Mouse (Mus musculus): ENCODE measurements around the gene Gpx6. TPM values are rescaled to one million over a fixed set of nuclear protein-coding genes. Genes with fewer than 3 reads are reported as not detected.

Gpx6 gene
- polyA plus RNA-seq, 1 experiment from 2014 or later, result 0.60 TPM

GRCm38 (mm10) chr13:21279076-21279475 lies 32.8 kb upstream of the Gpx6 start:
- 4% methylated on average over 8 of the region's 8 CpGs for WGBS
- Histone ChIP-seq H3K27me3 (no peaks in the 10 kb centered on the region; the same call in 1 of the 2 replicates), H3K27ac (no peak overlapping the region), H3K9me3 (no peaks in the 10 kb centered on the region), H3K4me3 (replicated peaks) (peak overlapping the region; percentile 47), H3K9ac (replicated peaks) (peak overlapping the region; percentile 34; the same call in 1 of the 2 replicates), H3K4me1 (replicated peaks) (no peaks in the 10 kb centered on the region), H3K4me2 (peak overlapping the region; percentile 64), H3K36me3 (no peaks in the 10 kb centered on the region)
- ATAC-seq (ENCODE audit: insufficient number of reproducible peaks, insufficient read depth, low FRiP score, low TSS enrichment, low read depth), result no peak

- Histone ChIP-seq H3K9ac (replicated peaks) (no peak overlapping the region), H3K9me3 (no peaks in the 10 kb centered on the region), H3K4me3 (replicated peaks) (peak overlapping the region; percentile 47), H3K27ac (no peak overlapping the region), H3K36me3 (no peaks in the 10 kb centered on the region), H3K27me3 (no peaks in the 10 kb centered on the region; the same call in 1 of the 2 replicates), H3K4me1 (replicated peaks) (no peaks in the 10 kb centered on the region), H3K4me2 (peak overlapping the region; percentile 64)
- 2% methylated on average over 13 of the region's 13 CpGs for WGBS
- peak; percentile 18; the same call in 1 of the 2 replicates for ATAC-seq (ENCODE audit: insufficient number of reproducible peaks, insufficient read depth, low FRiP score, low TSS enrichment, low read depth)
Observed at GRCm38 (mm10) chr13:21279559-21279958, 32.4 kb upstream of the Gpx6 start.

GRCm38 (mm10) chr13:21292631-21293030 lies 19.3 kb upstream of the Gpx6 start, which contains the start of gene Gpx5:
Gpx5 (minus strand) TSS chr13:21292731.
- Histone ChIP-seq H3K9ac (replicated peaks) (no peak within 1 kb of the TSS), H3K27me3 (no peaks in the 10 kb centered on the region; the same call in 1 of the 2 replicates), H3K27ac (no peak within 1 kb of the TSS), H3K9me3 (no peaks in the 10 kb centered on the region), H3K4me1 (replicated peaks) (no peaks in the 10 kb centered on the region), H3K4me3 (replicated peaks) (no peak within 1 kb of the TSS), H3K36me3 (no peaks in the 10 kb centered on the region), H3K4me2 (no peak within 1 kb of the TSS)
- WGBS, result 94% methylated on average over 6 of the region's 6 CpGs
- ATAC-seq (ENCODE audit: insufficient number of reproducible peaks, insufficient read depth, low FRiP score, low TSS enrichment, low read depth), result no peak

- Histone ChIP-seq H3K4me2 (no peak overlapping the region), H3K4me1 (replicated peaks) (no peaks in the 10 kb centered on the region), H3K9me3 (no peaks in the 10 kb centered on the region), H3K9ac (replicated peaks) (no peak overlapping the region), H3K27me3 (no peaks in the 10 kb centered on the region), H3K27ac (no peak overlapping the region), H3K36me3 (no peaks in the 10 kb centered on the region), H3K4me3 (replicated peaks) (no peak overlapping the region)
- 26% methylated on average over 3 of the region's 3 CpGs for WGBS
- ATAC-seq (ENCODE audit: insufficient number of reproducible peaks, insufficient read depth, low FRiP score, low TSS enrichment, low read depth), result no peak
Observed at GRCm38 (mm10) chr13:21298557-21298956, 13.4 kb upstream of the Gpx6 start.

- no peaks in the 10 kb centered on the region for H3K36me3 ChIP-seq
- no peaks in the 10 kb centered on the region for H3K4me1 ChIP-seq (replicated peaks)
- no peak overlapping the region for H3K4me3 ChIP-seq (replicated peaks)
- no peak overlapping the region for H3K4me2 ChIP-seq
- ATAC-seq (ENCODE audit: insufficient number of reproducible peaks, insufficient read depth, low FRiP score, low TSS enrichment, low read depth), result no peak
- H3K9me3 ChIP-seq, result no peaks in the 10 kb centered on the region
- 29% methylated on average over 3 of the region's 3 CpGs for WGBS
- H3K27me3 ChIP-seq, result no peaks in the 10 kb centered on the region
- no peak overlapping the region for H3K27ac ChIP-seq
- no peak overlapping the region for H3K9ac ChIP-seq (replicated peaks)
Observed at GRCm38 (mm10) chr13:21304483-21305066, 7.3 kb upstream of the Gpx6 start.

GRCm38 (mm10) chr13:21309788-21310187 lies 2.1 kb upstream of the Gpx6 start:
- Histone ChIP-seq H3K4me2 (no peak overlapping the region), H3K9me3 (no peaks in the 10 kb centered on the region), H3K36me3 (no peaks in the 10 kb centered on the region), H3K9ac (replicated peaks) (no peak overlapping the region), H3K27ac (no peak overlapping the region), H3K27me3 (no peaks in the 10 kb centered on the region), H3K4me3 (replicated peaks) (no peak overlapping the region), H3K4me1 (replicated peaks) (no peaks in the 10 kb centered on the region)
- no peak for ATAC-seq (ENCODE audit: insufficient number of reproducible peaks, insufficient read depth, low FRiP score, low TSS enrichment, low read depth)
- 64% methylated on average over 2 of the region's 2 CpGs for WGBS

- no peaks in the 10 kb centered on the region for H3K36me3 ChIP-seq
- H3K9ac ChIP-seq (replicated peaks), result no peak overlapping the region
- no peaks in the 10 kb centered on the region for H3K4me1 ChIP-seq (replicated peaks)
Observed at GRCm38 (mm10) chr13:21312854-21313253, 929 bp downstream of the Gpx6 start.

GRCm38 (mm10) chr13:21313903-21314302 lies 2.0 kb downstream of the Gpx6 start:
- Histone ChIP-seq H3K4me3 (replicated peaks) (no peak overlapping the region), H3K9ac (replicated peaks) (no peak overlapping the region), H3K9me3 (no peaks in the 10 kb centered on the region), H3K4me1 (replicated peaks) (no peaks in the 10 kb centered on the region), H3K27ac (no peak overlapping the region), H3K27me3 (no peaks in the 10 kb centered on the region), H3K4me2 (no peak overlapping the region), H3K36me3 (no peaks in the 10 kb centered on the region)
- ATAC-seq (ENCODE audit: insufficient number of reproducible peaks, insufficient read depth, low FRiP score, low TSS enrichment, low read depth), result no peak
- 83% methylated on average over 4 of the region's 4 CpGs for WGBS

More at GRCm38 (mm10) chr13:21312854-21313253, 929 bp downstream of the Gpx6 start:
- H3K27me3 ChIP-seq, result no peaks in the 10 kb centered on the region
- H3K4me2 ChIP-seq, result no peak overlapping the region
- 0 out of 2 replicates have a peak, but pooled peaks have one; percentile 6 for ATAC-seq (ENCODE audit: insufficient number of reproducible peaks, insufficient read depth, low FRiP score, low TSS enrichment, low read depth)
- H3K4me3 ChIP-seq (replicated peaks), result no peak overlapping the region
- H3K9me3 ChIP-seq, result no peaks in the 10 kb centered on the region
- no peak overlapping the region for H3K27ac ChIP-seq
- 38% methylated on average over 3 of the region's 5 CpGs for WGBS

- Histone ChIP-seq H3K4me2 (no peak overlapping the region), H3K27me3 (peaks cover 8% of the 10 kb centered on the region; the same call in 1 of the 2 replicates), H3K36me3 (no peaks in the 10 kb centered on the region), H3K27ac (no peak overlapping the region), H3K9ac (replicated peaks) (no peak overlapping the region), H3K4me3 (replicated peaks) (no peak overlapping the region), H3K4me1 (replicated peaks) (no peaks in the 10 kb centered on the region), H3K9me3 (no peaks in the 10 kb centered on the region)
- 63% methylated on average over 3 of the region's 3 CpGs for WGBS
- ATAC-seq (ENCODE audit: insufficient number of reproducible peaks, insufficient read depth, low FRiP score, low TSS enrichment, low read depth), result no peak
Observed at GRCm38 (mm10) chr13:21320262-21320661, 8.3 kb downstream of the Gpx6 start.

- WGBS, result 3% methylated on average over 18 of the region's 18 CpGs
- 0 out of 2 replicates have a peak overlapping the region, but pooled peaks have one; percentile 23 for H3K9ac ChIP-seq (replicated peaks)
- peaks cover 8% of the 10 kb centered on the region; the same call in 1 of the 2 replicates for H3K27me3 ChIP-seq
- no peak overlapping the region for H3K27ac ChIP-seq
- no peaks in the 10 kb centered on the region for H3K9me3 ChIP-seq
- no peaks in the 10 kb centered on the region for H3K36me3 ChIP-seq
- no peaks in the 10 kb centered on the region for H3K4me1 ChIP-seq (replicated peaks)
- peak overlapping the region; percentile 31 for H3K4me3 ChIP-seq (replicated peaks)
- H3K4me2 ChIP-seq, result peak overlapping the region; percentile 55
- no peak; the same call in 1 of the 2 replicates for ATAC-seq (ENCODE audit: insufficient number of reproducible peaks, insufficient read depth, low FRiP score, low TSS enrichment, low read depth)
Observed at GRCm38 (mm10) chr13:21321890-21322494, 10.1 kb downstream of the Gpx6 start.

GRCm38 (mm10) chr13:21322509-21323375 lies 10.8 kb downstream of the Gpx6 start:
- Histone ChIP-seq H3K36me3 (no peaks in the 10 kb centered on the region), H3K4me1 (replicated peaks) (no peaks in the 10 kb centered on the region), H3K4me3 (replicated peaks) (peak overlapping the region; percentile 31), H3K9me3 (no peaks in the 10 kb centered on the region), H3K27ac (no peak overlapping the region), H3K4me2 (peak overlapping the region; percentile 55), H3K27me3 (peaks cover 8% of the 10 kb centered on the region; the same call in 1 of the 2 replicates), H3K9ac (replicated peaks) (no peak overlapping the region)
- WGBS, result 16% methylated on average over 18 of the region's 18 CpGs
- no peak for ATAC-seq (ENCODE audit: insufficient number of reproducible peaks, insufficient read depth, low FRiP score, low TSS enrichment, low read depth)

Measured in limb, embryonic 12.5 days (tissue).